Mouse (Mus musculus): ENCODE results near the gene Kat6b. TPM values are rescaled to one million over a fixed set of nuclear protein-coding genes. Genes with fewer than 3 reads are reported as not detected.
A peak's percentile ranks its signal among the peaks of the same experiment; 100 is the strongest.

Gene Kat6b
- polyA plus RNA-seq, 1 experiment, result 15.5 TPM

- DNase-seq (ENCODE audit: low read depth), result no peak
Observed at GRCm38 (mm10) chr14:21523234-21523633, 42.0 kb downstream of the Kat6b start.

DNA sequence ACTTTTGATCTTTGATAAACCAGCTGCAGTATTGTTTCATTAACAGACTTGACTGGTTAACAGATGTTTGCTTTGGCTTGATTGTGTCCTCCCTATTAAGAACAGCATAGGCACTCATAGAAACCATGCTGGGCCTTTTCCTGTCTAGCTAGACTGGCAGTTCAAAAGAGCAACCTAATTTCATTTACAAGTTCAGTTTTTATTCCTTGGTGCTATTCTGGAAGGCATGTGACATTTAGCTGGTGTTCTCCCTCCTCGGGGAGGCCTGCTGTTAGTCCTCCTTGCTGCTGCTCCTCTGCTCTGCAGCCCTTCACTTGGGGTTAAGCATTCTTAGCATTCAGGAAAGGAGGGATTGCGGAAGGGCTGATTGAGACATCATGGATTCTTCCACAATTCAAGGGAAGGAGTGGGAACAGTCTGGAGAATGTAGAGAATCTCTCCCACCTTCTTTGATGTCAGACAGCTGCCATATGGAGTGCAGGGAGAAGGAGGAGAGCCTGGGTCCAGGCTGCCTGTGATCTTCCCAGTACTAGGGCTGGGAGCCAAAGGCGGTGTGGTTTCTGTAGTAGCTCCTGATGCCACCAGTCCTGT lies 42.7 kb downstream of the Kat6b start:
- no peak for DNase-seq (ENCODE audit: low read depth)

GRCm38 (mm10) chr14:21525674-21526073 lies 44.4 kb downstream of the Kat6b start:
- DNase-seq (ENCODE audit: low read depth), result no peak

GRCm38 (mm10) chr14:21533566-21533965 lies 52.3 kb downstream of the Kat6b start:
- DNase-seq (ENCODE audit: low read depth), result no peak

DNA sequence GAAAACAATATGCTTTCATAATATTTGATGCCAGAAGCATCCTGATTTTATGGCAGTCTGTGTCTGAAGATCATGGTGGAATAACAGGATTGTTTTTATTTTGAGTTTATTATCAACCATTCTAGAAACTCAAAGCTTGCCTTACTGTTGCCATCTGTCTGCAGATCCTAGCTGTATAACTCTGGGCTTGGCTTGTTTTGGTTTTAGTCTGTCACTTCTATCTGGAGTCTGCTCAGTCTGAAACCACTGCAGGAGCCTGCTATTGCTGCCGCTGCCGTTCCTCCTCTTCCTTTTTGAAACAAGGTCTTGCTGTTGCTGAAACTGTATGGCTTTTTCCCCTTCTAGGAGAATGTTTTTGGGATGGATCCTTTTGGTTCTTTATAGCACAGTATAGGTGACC lies 52.8 kb downstream of the Kat6b start:
- DNase-seq (ENCODE audit: low read depth), result no peak

DNA sequence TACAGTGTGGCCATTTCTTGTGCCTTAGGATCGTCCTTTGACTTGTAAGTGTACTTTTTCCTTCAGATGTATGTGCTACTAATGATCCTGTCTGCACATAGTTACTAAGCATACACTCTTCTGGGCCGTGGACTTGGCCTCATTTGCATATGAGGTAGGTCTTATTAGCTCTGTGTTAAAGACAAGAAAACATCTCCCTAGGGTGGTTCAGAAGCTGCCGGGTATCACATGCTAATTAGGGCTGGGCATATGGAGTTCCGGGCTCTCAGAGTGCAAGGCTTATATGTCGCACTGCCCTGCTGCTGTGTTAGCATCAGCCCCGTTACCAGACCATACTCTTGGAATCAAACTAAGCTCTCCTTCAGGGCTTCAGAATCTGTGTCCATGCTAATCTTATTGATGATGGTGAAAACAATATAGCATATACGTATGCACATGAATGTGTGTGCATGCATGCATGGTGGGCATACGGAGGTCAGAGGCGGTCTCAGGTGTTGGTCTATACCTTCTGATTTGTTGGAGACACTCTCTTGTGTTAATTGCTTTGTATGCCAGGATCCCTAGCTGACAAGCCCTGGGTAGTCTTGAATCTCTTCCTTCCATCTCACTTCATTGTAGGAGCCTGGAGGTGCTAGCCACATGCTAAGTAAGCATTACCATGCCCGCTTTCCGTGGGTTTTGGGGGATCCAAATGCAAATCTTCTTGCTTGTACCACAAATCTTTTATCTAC lies 53.5 kb downstream of the Kat6b start:
- no peak for DNase-seq (ENCODE audit: low read depth)

- DNase-seq (ENCODE audit: low read depth), result no peak
Observed at GRCm38 (mm10) chr14:21536485-21537181, 55.4 kb downstream of the Kat6b start.

DNA sequence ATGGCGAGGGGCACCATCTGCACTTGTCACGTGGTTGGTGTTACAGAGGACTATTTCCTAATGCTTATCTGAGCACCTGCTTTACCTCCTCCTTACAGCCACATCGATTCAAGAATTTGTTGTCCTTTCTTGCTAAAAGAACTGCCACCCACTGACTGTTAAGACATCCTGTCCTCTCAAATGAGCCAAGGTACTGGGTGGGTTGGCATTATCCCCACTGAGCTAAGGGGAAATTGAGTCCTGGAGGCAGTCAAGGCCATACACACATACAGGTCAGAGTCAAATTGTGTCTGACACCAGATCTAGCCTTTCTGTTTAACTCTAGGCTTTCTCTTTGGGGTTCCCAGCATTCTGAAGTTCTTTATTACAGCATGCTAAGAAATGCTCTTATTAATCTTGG lies 56.6 kb downstream of the Kat6b start:
- DNase-seq (ENCODE audit: low read depth), result peak; percentile 93

DNA sequence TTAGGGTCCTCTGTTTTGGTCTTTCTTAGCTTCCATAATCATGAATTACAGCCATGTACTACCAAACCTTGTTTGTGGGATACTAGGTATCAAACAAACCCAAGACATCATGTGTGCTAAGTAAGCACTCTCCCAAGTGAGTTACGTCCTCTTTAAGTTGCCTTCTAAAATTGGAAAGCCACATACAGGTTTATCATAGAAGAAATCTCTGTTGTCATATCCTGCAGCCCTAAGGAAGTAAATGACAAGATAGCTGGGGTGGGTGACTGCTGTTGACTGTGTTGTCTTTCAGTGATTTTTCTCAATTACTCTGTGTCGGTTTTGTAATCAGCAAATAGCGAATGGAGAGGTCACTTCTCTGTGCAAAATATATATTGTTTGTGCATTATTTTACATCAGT lies 58.5 kb downstream of the Kat6b start:
- no peak for DNase-seq (ENCODE audit: low read depth)

- DNase-seq (ENCODE audit: low read depth), result no peak
Observed at GRCm38 (mm10) chr14:21540361-21540760, 59.1 kb downstream of the Kat6b start.

DNA sequence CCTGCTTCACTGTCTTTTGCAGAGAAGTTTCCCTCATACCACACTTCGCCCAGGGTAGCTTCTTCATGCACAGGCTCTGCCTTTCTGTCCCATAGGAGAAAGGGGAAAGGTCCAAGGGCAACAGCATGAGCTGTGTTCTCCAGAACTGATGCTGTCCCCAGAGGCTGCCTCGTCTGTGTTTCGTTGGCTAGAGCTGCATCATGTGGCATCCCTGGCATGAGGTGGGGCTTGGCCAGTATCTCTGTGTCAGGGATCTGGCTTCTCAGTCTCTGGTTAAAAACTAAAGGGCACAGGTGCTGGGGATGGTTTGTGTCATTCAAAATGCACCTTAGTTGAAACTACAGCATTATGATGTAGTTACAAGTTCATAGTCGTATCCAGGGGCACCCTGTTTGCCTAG lies 64.3 kb downstream of the Kat6b start:
- no peak for DNase-seq (ENCODE audit: low read depth)

- DNase-seq (ENCODE audit: low read depth), result no peak
Observed at GRCm38 (mm10) chr14:21546351-21546750, 65.1 kb downstream of the Kat6b start.

- DNase-seq (ENCODE audit: low read depth), result no peak
Observed at GRCm38 (mm10) chr14:21547297-21547696, 66.1 kb downstream of the Kat6b start.

DNA sequence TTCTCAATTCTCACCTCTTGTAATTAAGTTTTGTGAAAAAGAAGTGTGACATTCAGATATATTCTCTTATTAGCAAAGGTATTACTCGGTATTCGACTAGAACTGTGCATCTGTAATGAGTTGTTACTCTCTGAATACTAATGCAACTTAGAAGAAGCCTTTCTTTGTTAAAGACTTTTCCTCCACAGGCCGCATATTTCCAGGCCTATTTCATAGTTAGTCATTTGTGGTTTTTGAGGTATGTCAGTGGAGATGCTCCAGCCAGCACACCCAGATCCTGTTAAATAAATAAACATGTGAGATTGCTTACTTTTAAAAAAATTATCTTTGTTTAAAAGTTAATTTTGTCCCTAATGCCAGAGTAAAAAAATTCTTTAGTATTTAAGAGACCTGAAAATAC lies 66.7 kb downstream of the Kat6b start:
- DNase-seq (ENCODE audit: low read depth), result no peak

DNA sequence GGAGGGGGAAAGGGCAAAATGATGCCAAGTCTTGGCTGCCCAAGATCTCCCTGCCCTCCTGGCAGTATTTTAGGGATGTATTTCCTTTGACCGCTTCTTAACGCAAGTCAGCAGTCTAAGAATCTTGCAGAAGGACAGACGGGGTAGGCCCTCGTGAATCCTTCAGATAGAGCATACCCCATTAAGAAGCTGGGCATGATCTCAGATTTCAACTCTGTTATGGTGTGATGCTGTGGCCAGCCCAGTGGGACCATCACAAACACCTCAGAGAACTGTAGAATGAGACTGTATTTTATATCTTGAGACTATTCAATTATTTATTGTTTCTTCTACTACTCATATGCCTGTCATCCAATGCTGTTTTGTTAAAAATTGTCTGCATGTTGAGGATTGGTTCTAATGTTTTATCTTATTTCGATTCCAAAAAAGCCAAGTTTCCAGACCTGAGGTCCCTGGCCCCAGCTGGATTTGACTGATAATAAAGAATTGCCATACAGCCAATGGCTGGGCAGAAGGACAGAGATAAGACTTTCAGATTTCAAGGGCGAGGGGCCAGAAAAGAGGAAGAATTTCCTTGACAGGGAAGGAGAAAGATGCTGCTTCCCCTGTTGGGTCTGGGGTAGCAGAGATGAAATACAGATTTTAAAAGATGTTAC lies 67.8 kb downstream of the Kat6b start:
- DNase-seq (ENCODE audit: low read depth), result no peak

DNA sequence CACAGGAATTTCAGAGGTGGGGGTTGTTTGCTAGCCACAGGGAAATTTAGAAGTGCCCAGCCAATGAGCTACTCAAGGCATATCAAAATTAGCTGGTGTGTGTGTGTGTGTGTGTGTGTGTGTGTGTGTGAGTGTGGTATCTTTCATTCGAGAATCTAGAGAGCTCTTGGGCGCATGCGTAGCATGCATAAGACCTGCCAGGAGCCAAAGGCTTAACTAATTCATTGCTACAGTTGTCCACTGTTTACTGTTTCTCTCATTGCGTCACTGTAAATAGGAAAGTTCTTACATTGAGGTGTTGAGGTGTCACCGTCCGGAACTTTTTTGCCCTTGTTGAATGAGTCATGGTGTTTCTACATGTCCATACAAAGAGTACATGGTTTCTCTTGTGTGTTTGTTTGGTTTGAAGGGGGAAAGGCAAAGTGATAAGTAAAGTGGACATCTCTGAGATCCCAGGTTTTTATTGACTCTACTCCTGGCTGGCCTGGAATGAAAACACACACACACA lies 68.4 kb downstream of the Kat6b start:
- DNase-seq (ENCODE audit: low read depth), result no peak

DNA sequence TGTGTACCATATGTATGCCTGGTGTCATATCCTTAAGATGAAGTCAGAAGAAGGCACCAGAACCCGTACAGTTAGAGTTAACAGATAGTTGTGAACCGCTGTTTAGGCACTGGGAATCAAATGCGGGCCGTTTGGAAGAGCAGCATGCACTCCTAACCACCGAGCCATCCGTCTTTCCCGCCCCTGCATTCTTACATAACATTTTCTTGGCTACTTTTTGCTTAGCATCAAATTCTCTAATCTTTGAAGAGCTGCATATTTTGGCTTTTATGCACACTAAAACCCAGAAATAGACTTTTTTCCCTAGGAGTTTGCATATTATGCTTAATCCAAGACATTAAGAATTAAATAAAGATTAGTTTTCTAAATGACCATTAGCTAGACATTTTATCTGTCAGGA lies 69.3 kb downstream of the Kat6b start:
- no peak for DNase-seq (ENCODE audit: low read depth)

GRCm38 (mm10) chr14:21551655-21552054 lies 70.4 kb downstream of the Kat6b start:
- no peak for DNase-seq (ENCODE audit: low read depth)

DNA sequence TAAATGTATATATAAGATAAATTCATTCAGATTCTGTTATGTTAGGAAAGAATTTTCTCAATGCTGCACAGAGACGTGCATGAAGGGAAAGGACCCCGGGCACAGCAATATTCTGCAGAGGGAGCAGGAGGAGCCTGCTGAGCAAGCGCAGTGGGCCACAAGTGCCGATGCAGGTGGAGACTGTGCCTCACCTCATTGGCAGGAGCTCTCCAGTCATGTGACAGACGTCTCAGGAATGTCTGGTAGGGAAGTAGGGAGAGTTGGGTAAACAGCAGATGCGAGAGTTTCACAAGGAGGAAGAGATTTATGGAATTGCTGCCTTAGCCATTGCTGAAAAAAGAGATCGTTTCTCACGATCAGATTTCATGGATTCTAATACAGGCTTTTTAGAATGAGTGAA lies 71.7 kb downstream of the Kat6b start:
- no peak for DNase-seq (ENCODE audit: low read depth)

DNA sequence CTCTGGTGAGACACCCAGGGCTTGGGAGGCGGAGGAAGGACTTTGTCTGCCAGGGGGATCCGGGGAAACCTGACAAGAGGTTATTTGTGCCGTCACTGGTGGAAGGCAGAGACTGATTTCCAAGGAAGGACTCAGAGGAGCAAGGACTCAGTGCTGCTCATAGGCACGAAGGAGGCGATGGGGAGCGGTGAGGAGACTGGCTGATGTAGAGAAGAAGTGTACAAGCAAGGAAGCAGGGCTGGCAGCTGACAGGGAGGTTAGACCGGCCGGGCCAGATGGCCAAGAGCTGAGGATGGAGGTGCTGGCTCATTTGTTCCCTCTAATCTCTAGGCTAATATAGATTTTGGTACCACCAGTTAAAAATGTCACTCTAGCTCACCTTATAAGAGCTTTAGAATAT lies 72.8 kb downstream of the Kat6b start:
- DNase-seq (ENCODE audit: low read depth), result no peak

GRCm38 (mm10) chr14:21558440-21559131 lies 77.4 kb downstream of the Kat6b start:
- DNase-seq (ENCODE audit: low read depth), result no peak

DNA sequence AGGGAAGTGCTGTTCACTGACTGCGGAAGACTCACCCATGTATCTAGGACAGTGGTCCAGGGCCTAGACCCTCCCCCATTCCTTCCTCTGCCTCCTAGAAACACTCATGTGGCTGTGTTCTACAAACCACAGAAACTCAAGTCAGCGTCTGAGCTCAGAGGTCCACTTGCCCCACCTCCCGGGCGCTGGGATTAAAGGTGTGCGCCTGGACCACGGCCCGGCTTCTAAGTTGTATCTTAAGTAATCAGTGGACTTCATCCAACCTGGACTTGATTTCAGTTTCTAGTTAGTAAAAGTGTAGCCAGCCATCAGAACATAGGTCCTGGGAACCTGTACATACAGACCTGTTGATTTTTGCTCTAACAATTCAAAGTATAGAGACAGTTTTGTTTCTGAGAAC lies 78.2 kb downstream of the Kat6b start:
- DNase-seq (ENCODE audit: low read depth), result no peak
